Mouse (Mus musculus) spleen, postnatal 10 days (tissue): ENCODE results near the gene BC024978.
A peak's percentile ranks its signal among the peaks of the same experiment; 100 is the strongest.

Source experiments
- DNase-seq, 2 experiments: peaks; one replicate each; pipeline ENCODE4 v3.0.0; 2021 to 2022; ENCODE audit warnings: low spot score in 2 of 2

Gene BC024978

DNA sequence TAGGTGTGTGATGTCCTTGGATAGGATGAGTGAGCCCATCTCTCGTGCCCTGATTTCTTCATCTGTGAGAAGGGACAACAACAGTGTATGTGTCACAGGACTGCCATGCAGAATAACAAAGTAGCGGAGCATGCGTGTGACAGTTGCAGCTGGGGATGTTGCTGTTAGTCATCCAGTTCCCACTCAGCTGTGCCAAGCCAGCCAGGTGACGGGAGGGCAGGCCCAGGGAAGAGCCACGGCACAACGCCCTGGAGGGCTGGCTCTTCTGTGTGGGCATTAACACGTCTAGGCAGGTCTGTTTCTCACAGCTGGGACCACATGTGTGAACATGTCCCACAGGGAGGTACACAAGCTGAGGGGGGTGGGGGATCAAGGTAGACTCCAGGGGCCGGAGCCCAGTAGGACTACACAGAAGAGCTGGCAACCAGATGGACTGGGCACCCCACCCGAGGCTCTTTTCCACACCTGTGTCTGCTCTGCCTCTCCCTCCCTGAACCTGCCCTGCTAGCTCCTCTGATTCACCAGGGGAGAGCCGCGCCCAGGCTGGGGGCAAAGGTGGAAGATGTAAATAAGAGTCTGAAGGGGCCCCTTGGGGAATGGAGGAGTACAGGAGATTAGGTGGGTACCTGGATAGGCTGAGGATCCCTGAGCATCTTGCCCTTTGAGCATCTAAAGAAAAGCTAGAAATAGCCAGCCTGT, 29.4 kb downstream of the BC024978 start:
- no peak for DNase-seq

DNA sequence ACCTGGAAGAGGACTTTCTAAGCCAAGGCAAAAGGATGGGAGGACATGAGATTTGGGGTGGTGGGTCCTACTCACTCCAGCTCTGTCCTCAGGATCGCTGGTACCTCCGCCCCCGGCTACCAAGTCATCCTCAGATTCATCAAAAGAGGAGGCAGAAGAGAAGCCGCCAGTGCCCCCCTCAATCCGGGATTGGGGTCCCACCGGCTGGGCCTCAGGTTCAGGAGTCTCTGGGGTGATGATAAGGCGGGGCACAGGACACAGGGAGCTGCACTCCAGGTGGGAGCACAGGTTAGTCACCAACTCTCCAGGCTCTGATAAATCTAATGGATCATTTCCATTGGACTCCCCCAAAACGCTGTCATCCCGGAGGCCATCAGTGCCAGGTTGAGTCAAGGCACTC, 31.7 kb downstream of the BC024978 start:
- DNase-seq, result no peak

DNA sequence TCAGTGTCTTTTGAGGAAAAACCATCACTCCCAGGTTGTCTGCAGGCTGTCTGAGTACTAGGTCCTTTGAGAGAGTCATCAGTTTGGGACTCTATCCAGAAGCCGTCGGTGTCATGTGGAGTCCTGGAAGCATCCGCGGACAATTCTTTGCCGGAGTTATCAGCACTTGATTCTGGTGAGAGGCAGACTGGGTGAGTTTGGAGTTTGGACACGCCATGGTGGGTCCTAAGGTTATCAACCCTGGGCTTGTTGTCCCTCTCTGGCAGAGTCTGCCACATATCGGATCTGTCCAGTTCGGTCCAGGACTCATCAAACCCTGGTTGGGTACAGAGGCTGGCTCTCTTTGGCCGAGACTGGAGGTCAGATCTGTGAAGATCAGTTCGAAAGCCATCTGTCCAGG, 32.1 kb downstream of the BC024978 start:
- no peak for DNase-seq

DNA sequence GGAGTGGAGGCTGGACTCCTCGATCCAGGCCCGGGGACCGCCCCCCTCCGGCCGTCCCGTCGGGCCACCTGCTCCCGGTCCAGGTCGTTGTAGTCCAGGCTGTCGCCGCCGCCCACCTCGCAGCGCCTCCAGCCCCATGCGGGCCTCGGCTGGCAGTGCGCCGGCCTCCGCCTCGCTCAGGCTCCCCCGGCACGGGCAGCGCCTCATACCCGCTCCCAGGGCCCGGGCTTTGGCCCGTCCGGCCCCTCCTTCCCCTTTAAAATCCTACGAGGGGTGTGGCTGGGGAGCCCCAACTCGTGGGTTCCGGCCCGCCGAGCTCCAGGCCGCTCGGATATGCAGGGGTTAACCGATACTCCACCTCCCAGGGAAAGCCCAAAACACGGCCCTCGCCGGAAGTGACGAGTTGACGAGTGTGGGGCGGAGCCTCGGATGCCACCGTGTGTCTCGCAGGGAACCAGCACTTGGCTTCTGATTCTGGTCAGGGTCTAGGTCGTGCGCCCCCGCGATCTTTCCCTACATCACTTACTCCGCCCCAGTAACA, 32.8 kb downstream of the BC024978 start, which contains the start of gene Itpkc:
TSS of gene Itpkc (minus strand) at position 381 of the 541 bp plus-strand sequence.
- peak; percentile 87 to 93 for DNase-seq

DNA sequence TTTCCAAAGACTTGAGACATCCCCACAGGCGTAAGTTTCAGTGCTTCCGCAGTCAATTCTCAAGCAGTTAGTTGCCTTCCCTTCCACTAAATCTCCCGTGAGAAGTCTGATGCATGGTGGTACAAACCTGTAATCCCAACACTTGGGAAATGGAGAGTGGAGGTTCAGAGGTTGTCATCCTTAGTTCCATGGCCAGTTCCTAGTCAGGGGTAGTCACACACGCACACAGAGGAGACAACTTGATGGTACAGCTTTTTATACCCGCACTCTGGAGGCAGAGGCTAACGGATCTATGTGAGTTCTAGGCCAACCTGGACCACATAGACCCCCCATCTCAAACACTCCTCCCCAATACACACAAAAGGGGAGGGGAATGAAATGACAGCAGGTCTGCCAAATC, 33.3 kb downstream of the BC024978 start:
- DNase-seq, result no peak

DNA sequence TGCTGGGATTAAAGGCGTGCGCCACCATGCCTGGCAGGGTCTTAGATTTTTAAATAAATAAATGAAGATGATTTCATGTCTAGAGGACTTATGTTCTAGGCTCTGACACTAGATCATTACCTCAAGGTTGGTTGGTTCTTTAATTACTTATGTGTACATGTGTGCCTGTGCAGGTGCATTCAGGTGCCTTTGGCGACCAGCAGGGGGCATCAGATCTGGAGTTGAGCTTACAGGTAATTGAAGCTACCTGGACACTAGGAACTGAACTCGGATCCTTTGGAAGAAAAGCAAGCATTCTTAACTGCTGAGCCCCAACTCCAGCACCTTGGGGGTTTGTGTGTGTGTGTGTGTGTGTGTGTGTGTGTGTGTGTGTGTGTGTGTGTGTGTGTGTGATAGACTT, 35.2 kb downstream of the BC024978 start:
- DNase-seq, result peak in 1 of 2 experiments; percentile 34

DNA sequence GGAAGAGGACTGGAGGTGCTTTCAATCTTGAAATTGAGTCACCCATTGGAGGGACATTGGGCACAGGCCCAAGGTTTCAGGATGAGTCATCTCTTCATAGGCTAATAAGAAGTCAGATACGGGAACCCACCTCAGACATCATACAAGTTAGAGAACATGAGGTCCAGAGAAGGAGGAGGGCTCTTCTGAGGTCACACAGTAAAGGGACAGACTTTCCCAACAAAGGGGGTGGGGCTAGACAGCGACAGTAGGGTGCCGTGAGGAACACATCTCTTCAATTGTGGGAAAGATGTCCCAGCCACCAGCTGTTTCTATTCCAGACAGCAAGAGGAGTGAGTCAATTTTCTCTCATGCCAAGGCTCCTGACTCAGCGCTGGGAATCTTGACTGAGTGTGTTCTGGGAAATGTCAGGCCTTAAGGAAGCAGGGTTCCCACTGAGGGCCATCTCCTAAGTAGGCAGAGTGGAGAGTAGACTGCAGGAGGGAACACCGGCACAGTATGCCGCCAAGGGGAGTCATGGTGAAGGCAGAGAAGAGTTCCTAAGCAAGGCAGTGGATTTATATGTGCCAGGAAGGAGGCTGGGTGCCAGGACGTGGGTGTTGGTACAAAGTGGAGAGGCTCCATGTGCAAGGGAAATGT, 36.2 kb downstream of the BC024978 start:
- no peak for DNase-seq

DNA sequence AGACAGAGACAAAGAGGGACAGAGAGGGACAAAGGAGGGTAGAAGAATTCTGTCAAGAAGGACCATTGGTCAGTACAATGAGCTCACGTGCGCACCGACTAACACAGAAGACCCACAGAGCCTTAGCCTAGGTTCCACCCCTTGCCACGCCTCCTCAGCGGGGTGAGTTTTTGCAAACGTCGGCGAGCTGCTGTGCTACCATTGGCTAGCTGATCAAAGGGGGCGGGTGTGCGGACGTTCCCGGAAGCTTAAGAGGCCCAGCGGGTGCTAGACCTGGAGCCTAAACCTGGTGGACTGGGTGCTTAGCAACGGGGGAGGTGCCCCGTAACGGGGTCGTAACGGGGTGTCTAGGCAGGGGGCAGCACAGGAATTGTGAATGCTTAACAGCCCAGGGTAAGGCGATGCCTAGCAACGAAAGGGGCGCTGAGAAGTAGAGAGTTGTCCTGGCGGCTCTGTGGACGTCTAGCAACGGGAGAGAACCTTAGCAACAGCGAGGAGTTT, 37.2 kb downstream of the BC024978 start, which contains the start of gene Coq8b:
TSS of gene Coq8b (plus strand) at position 243 of the 501 bp plus-strand sequence.
- DNase-seq, result peak; percentile 81 to 94

DNA sequence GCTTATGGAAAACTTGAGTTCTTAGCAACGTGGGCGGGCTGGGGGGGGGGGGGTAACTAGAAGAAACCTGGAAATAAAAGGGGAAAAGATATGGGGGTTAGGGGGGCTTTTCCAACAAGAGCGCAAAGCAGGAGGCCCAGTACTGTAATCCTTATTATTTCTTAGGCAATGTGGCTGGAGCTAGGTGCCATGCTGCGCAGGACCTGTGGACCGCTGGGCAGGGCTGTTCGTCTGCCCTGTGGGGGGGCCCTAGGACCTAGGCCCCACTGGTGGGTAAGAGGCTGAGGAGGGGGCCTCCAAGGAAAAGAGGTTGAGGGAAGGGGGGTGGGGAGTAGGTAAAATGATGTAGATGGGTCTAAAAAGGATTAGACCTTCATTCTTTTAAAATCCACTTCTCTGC, 37.7 kb downstream of the BC024978 start:
- no peak for DNase-seq

DNA sequence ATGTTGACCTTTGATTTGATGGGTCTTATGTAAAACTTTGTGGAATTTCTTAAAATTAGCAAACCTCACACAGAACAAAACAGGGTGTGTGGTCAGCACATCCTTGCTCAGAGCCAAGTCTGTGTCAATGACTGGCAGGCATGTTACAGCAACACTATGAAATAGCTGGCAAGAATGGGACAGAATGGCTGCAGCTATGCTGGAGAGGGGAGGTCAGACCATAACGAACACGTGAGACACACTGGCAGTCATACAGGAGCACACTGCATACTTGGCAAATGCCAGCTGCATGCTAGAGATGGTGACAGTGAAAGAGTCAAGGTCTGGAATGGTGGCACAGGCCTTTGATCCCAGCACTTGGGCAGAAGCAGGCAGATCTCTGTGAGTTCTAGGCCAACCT, 40.1 kb downstream of the BC024978 start:
- DNase-seq, result no peak

DNA sequence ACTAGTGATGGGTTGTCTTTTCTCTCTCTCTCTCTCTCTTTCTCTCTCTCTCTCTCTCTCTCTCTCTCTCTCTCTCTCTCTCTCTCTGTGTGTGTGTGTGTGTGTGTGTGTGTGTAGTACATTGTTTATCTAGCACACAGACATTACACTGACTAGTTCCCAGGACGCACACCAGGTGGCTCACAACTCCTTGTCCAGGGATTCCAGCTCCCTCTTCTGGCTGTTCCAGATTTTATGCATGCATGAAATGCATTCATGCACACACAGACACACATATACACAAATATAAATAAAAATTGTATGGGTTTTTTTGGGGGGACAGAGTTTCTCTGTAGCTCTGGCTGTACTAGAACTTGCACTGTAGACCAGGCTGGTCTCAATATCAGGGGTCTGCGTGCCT, 41.9 kb downstream of the BC024978 start:
- no peak for DNase-seq

DNA sequence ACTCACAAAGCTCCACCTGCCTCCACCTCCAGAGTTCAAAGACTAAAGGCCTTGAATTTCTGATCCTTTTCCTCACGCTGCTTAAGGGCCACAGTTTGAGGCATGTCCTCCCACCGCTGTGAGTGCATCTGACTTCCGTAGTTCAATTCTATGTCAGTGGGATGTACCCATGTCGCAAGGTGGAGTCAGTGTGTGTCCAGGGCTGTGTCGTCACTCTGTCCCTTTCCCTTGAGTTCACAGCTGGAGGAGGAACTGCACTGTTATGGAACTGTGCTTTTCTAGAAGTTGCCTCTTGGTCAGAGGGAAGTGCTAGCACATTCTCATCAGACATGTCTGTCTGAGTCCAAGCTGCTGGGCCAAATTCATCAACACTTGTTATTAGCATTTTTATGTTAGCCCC, 43.0 kb downstream of the BC024978 start:
- no peak for DNase-seq

DNA sequence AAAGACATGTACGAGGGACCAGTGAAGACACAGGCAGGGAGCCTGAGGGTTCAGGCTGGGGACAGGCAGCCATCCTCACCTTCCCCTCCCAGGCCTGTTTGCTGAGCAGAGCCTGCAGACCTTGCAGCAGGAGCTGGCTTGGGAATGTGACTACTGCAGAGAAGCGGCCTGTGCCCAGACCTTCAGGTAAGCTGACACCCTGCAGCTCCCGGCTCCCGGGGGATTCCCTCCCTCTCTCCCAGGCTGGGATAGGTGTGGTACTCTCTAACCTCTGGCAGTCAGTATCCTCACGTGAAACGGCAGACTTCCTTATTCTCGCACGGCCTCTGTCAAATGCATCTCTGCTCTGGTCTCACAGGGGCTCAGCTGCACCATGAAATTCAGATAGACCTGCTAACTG, 47.6 kb downstream of the BC024978 start:
- no peak for DNase-seq

DNA sequence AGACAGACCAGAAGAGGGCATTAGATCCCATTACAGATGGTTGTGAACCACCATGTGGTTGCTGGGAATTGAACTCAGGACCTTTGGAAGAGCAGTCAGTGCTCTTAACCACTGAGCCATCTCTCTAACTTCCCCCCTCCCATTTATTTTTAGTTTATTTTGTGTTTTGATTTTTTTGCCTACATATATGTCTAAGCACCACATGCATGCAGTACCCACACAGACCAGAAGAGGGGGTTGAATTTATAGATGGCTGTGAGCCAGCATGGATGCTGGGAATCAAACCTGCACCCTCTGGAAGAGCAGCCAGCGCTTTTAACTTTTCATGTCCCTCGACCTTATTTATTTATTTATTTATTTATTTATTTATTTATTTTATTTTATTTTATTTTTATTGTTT, 48.5 kb downstream of the BC024978 start:
- peak in 1 of 2 experiments; percentile 64 for DNase-seq

DNA sequence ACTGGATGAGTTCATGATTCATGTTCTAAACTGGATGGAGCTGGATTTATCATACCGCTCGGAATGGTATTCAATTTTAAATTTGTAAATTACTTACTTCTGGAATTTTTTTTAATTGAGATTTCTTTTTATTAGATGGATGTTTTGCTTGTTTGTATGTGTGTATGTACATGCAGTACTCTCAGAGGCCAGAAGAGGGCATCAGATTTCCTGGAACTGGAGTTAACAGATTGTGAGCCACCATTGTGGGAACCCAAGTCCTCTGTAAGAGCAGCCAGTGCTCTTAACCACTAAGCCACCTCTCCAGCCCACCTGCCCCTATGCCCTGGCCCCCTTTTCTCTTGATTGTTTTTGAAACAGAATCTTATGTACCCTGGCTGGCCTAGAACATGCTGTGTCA, 53.6 kb downstream of the BC024978 start:
- DNase-seq, result peak in 1 of 2 experiments; percentile 62

DNA sequence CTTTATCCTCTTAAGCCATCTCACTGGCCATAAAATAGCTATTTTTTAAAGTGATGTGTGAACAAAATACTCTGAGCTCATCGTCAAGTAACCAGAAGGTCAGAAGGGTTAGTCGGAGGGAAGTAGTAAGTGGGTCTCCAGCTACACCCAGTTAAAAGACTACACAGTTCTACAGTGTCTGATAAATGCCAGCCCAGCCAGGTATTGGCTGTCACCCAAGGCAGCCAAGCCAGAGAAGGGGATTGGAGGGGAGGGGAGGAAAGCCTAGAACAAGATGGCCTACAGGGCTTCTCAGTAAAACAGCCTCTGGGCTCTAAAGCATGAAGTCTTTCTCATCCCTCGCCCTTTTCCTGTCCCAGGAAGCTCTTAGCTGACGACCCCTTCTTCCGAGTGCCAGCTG, 54.3 kb downstream of the BC024978 start:
- no peak for DNase-seq

DNA sequence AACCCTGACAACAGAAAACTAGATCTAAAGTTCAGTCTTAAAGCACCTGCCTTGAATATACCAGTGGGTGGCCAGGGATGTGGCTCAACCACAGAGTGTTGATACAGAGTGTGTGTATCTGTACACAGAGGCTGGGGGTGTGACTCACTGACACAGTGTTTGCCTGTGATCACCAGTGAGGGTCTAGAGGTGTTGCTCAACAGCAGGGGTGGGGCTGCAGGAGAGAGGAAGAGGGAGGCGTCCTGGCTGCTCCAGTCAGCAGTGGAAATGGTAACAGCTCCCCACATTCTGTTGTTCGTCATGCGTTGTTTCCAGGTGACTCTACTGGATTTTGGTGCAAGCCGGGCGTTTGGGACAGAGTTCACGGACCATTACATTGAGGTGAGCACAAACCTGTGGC, 56.4 kb downstream of the BC024978 start:
- no peak for DNase-seq

DNA sequence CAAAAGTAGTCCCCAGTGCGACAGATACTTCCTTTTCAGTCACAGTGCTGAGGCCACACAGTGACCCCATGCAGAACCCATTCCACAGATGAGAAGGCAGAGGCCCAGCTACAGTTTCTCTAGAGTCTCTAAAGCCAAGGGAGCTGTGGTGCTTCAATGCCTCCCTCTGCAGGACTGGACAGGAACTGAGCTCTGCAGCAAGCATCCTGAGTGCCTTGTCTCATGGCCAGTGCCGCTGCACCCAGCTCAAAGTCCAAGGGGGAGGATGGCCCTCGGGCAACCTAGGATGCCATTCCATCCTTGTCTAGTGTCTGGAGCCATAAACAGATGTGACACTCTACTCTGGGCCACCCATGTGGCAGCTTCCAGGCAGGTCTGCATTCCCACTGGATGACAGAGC, 60.1 kb downstream of the BC024978 start:
- DNase-seq, result peak in 1 of 2 experiments; percentile 37

DNA sequence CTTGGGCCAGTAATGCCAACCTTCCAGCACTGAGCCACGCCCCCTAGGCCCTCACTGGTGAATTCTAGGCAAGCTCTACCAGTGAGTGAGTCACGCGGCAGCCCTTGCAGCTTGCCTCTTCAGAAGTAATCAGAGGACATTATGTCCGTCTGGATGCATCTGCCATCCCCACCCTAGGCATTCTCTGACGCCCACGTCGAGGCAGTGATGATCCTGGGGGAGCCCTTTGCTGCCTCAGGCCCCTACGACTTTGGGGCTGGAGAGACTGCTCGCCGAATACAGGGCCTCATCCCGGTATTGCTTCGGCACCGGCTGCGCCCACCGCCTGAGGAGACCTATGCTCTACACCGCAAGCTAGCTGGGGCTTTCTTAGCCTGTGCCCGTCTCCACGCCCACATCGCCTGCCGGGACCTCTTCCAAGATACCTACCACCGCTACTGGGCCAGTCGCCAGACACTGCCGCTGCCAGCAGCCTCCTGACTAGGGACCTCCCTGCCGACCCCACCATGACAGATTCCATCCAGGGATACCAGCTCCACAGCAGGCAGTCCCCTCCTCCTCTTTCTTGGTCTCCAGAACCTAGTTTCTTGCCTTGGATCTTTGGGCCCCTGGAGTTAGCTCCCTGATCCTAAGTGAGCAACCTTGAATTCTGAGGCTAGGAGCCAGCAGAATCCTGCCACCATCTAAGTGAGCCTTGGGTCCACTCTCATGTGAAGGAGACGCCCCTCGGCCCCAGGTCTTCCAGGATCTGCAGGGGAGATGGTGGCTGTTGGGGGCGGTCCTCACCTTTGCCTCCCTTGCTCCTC, 61.7 kb downstream of the BC024978 start:
- DNase-seq, result peak in 1 of 2 experiments; percentile 44

DNA sequence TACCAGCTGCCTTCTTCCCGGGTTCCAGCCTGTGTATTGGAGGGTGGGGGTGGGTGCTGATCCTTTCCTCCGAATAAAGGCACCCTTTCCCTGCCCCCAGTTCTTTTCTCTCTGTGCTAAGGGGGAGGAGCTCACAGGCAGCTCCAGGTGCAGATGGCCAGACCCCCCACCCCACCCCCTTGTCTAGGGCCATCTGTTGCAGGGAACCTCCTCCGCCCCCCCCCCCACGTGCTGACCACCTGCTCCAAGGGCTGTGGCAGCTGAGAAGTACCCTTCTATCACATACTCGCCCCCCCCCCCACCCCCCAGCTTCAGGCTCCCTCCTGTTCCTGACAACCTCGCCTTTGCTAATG, 62.2 kb downstream of the BC024978 start:
- DNase-seq, result no peak

DNA sequence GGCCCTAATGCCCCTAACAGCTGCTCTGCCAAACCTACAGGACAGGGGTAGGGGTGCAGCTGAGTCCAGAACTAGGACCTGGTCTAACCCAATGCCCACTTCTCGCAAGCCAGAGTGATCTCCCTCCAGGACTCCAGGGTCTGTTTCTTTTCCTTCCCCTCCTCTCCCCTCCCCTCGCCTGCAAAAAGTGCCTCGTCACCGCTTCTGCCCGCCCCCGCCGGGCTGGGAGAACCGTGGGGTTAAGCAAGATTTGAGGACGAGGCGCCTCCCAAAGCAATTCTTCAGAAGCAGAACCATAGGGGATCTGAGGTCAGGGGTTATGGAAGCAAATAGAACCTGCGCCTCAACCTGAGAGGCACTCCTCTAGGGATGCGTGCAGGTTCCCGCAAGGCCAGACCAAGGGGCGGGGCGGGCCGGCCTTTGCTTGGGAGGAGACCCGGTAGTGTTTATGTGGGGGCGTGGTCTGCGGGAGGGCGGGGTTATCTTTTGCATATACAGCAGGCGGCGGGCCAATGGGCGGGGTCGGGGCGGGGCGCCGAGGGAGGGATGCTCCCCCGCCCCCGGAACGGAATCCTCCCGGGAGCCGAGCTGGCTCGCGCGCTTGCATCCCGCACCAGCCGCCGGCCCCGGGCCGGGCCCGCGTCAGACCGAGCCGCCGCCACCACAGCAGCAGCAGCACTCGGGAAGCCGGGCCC, 62.8 kb downstream of the BC024978 start, which contains the start of gene Numbl:
TSS of gene Numbl (plus strand) at position 229 of the 695 bp plus-strand sequence.
- peak; percentile 91 to 97 for DNase-seq
